Mouse (Mus musculus) ES-E14 (cell line): ENCODE measurements around the gene Tubg1. TPM values are rescaled to one million over a fixed set of nuclear protein-coding genes. Genes with fewer than 3 reads are reported as not detected.

Experiments
- DNase-seq: peaks from one replicate; pipeline ENCODE4 v3.0.0-alpha.2; 2013; ENCODE audit warnings: low read depth, low spot score
- H3K27ac ChIP-seq: 2 replicates; pipeline ENCODE4 v1.5.1; 2012; ENCODE audit warnings: low read depth, mild to moderate bottlenecking, low read length, moderate library complexity, mixed read lengths; ENCODE audit not compliant: poor library complexity, insufficient read depth, severe bottlenecking
- H3K36me3 ChIP-seq: 2 replicates; pipeline ENCODE4 v1.6.1; 2012; ENCODE audit warnings: mild to moderate bottlenecking, low read length, moderate library complexity, mixed read lengths; ENCODE audit not compliant: control insufficient read depth, poor library complexity, insufficient read depth, severe bottlenecking
- H3K4me1 ChIP-seq, 2 experiments: fragments of 150-350 bp in 1 of 2; sonication (generic) in 1 of 2; 2 replicates each; pipeline ENCODE4 v1.6.1; 2012; ENCODE audit warnings: low read length in 2 of 2, mild to moderate bottlenecking in 1 of 2, mixed read lengths in 1 of 2; ENCODE audit not compliant: control insufficient read depth in 2 of 2, insufficient read depth in 2 of 2, poor library complexity in 1 of 2
- H3K4me3 ChIP-seq, 2 experiments: fragments of 150-350 bp in 1 of 2; sonication (generic) in 1 of 2; 2 replicates each; pipeline ENCODE4 v1.5.1; 2012; ENCODE audit warnings: low read length in 2 of 2, low read depth in 1 of 2, mild to moderate bottlenecking in 1 of 2, mixed read lengths in 1 of 2; ENCODE audit not compliant: insufficient read depth in 1 of 2, poor library complexity in 1 of 2, severe bottlenecking in 1 of 2
- H3K9ac ChIP-seq: 2 replicates; pipeline ENCODE4 v1.6.1; 2012; ENCODE audit warnings: low read depth, mild to moderate bottlenecking, low read length, mixed read lengths; ENCODE audit not compliant: poor library complexity, insufficient read depth, severe bottlenecking
- H3K9me3 ChIP-seq: fragments of 150-350 bp; sonication (generic); 2 replicates; pipeline ENCODE4 v1.6.1; 2012; ENCODE audit warnings: low read depth, mild to moderate bottlenecking, low read length; ENCODE audit not compliant: control insufficient read depth, insufficient read depth
- CHD2 ChIP-seq: IDR thresholded peaks from 2 replicates; pipeline ENCODE4 v1.6.1; 2014; ENCODE audit warnings: mild to moderate bottlenecking, low read depth, low read length, inconsistent platforms
- HCFC1 ChIP-seq: IDR thresholded peaks from 2 replicates; pipeline ENCODE4 v1.6.1; 2012; ENCODE audit warnings: low read length, inconsistent platforms, borderline replicate concordance; ENCODE audit not compliant: insufficient read depth
- MAFK ChIP-seq: IDR thresholded peaks from 2 replicates; pipeline ENCODE4 v1.6.1; 2014; ENCODE audit warnings: mild to moderate bottlenecking, low read depth, low read length, inconsistent platforms; ENCODE audit not compliant: insufficient read depth
- ZC3H11A ChIP-seq: IDR thresholded peaks from 2 replicates; pipeline ENCODE4 v1.6.1; 2012; ENCODE audit warnings: low read depth, mild to moderate bottlenecking, inconsistent platforms, low read length, borderline replicate concordance
- ZNF384 ChIP-seq: IDR thresholded peaks from 2 replicates; pipeline ENCODE4 v1.6.1; 2012; ENCODE audit warnings: low read depth, low read length, inconsistent platforms
- in situ Hi-C, 2 experiments: fragments of 600-800 bp; cut with MboI; formaldehyde crosslinking; loops; one replicate each; pipeline ENCODE4 v1.15.1; 2025; ENCODE audit warnings: low sequenced_read_pairs in 2 of 2, inconsistent platforms in 1 of 2; ENCODE audit not compliant: unreplicated experiment in 2 of 2
- total RNA-seq: library from RNA; depleted of rRNA; stranded (reverse); fragments of 300-350 nt; gene quantifications from 2 replicates; pipeline ENCODE4 v1.2.3, GENCODE M21; 2012

The Tubg1 gene
- total RNA-seq, 1 experiment = 38.6 TPM

GRCm38 (mm10) chr11:101085617-101086322 lies 34.0 kb upstream of the Tubg1 start:
- Histone ChIP-seq H3K27ac (no peak overlapping the region), H3K36me3 (peaks cover 20% of the 10 kb centered on the region), H3K9me3 (no peaks in the 10 kb centered on the region), H3K9ac (no peak overlapping the region), H3K4me3 (no peak overlapping the region), H3K4me1 (peaks cover 3 to 8% of the 10 kb centered on the region in 2 experiments; a peak in 2 of 4 replicates)
- DNase-seq = no peak
- in situ Hi-C loops = no loop called here
- no peak for TF ChIP-seq CHD2
- no peak for TF ChIP-seq ZC3H11A
- no peak for TF ChIP-seq HCFC1
- no peak for TF ChIP-seq MAFK
- TF ChIP-seq ZNF384 = no peak

GRCm38 (mm10) chr11:101086323-101086674 lies 33.4 kb upstream of the Tubg1 start:
- H3K4me3 ChIP-seq = peak overlapping the region in 1 of 2 experiments; percentile 76; a peak in 2 of 4 replicates
- in situ Hi-C loops = no loop called here
- H3K4me1 ChIP-seq = peaks cover 3 to 8% of the 10 kb centered on the region in 2 experiments; a peak in 2 of 4 replicates
- no peak for DNase-seq
- H3K9ac ChIP-seq = no peak overlapping the region
- peaks cover 23% of the 10 kb centered on the region for H3K36me3 ChIP-seq
- H3K9me3 ChIP-seq = no peaks in the 10 kb centered on the region
- no peak overlapping the region for H3K27ac ChIP-seq
- no peak for TF ChIP-seq CHD2
- TF ChIP-seq HCFC1 = no peak
- TF ChIP-seq ZNF384 = no peak
- TF ChIP-seq ZC3H11A = no peak
- no peak for TF ChIP-seq MAFK

GRCm38 (mm10) chr11:101086756-101087681 lies 32.7 kb upstream of the Tubg1 start, which contains the start of gene Mlx:
Gene Mlx, plus strand, starts transcription at chr11:101087277.
- H3K27ac ChIP-seq = no peak within 1 kb of the TSS
- H3K36me3 ChIP-seq = peaks cover 28% of the 10 kb centered on the region
- in situ Hi-C loops = no loop called here
- TF ChIP-seq ZC3H11A (no peak), CHD2 (no peak), MAFK (no peak), ZNF384 (no peak), HCFC1 (no peak)
- H3K9ac ChIP-seq = peak within 1 kb of the TSS; percentile 80
- H3K4me1 ChIP-seq = peaks cover 3 to 8% of the 10 kb centered on the region in 2 experiments; a peak in 2 of 4 replicates
- no peaks in the 10 kb centered on the region for H3K9me3 ChIP-seq
- peak within 1 kb of the TSS; percentile 76 to 83 for H3K4me3 ChIP-seq
- peak; percentile 85 for DNase-seq

GRCm38 (mm10) chr11:101087682-101088055 lies 32.1 kb upstream of the Tubg1 start:
- in situ Hi-C loops = no loop called here
- H3K4me1 ChIP-seq = peaks cover 3 to 8% of the 10 kb centered on the region in 2 experiments; a peak in 2 of 4 replicates
- DNase-seq = no peak
- H3K27ac ChIP-seq = no peak overlapping the region
- H3K36me3 ChIP-seq = peaks cover 34% of the 10 kb centered on the region
- peak overlapping the region; percentile 76 to 83 for H3K4me3 ChIP-seq
- TF ChIP-seq CHD2 (no peak), ZC3H11A (no peak), HCFC1 (no peak), ZNF384 (no peak), MAFK (no peak)
- H3K9ac ChIP-seq = peak overlapping the region; percentile 80
- H3K9me3 ChIP-seq = no peaks in the 10 kb centered on the region
